Mouse (Mus musculus): ENCODE measurements at regions not wholly inside any gene's neighbourhood (a gene's known extent, or its start where the extent isn't known, plus 50 kb on each side); places are given as distances from the start of the nearest gene placed in this dataset.

DNA sequence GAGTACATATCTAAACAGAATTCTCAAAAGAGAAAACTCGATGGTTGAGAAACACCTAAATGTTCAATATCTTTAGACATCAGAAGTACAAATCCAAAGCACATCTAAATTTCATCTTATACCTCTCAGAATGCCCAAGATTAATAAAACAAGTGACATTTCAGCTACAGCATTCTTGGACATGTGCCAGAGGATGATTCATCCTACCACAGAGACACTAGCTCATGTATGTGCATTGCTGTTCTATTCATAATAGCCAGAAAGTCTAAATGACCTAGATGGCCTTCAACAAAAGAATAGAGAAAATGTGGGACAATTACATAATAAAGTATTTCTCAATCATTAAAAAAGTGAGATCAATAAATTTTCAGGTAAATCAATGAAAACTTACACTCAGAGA lies 146.6 kb upstream of the Nat3 start:
- peaks cover 6% of the 10 kb centered on the region; the same call in 1 of the 2 replicates for H3K9me3 ChIP-seq (replicated peaks)
- H3K4me2 ChIP-seq (replicated peaks), result no peak overlapping the region
- no peaks in the 10 kb centered on the region for H3K27me3 ChIP-seq
- no peak overlapping the region for H3K27ac ChIP-seq
- no peaks in the 10 kb centered on the region for H3K36me3 ChIP-seq
- no peak overlapping the region for H3K4me3 ChIP-seq
- H3K4me1 ChIP-seq, result no peaks in the 10 kb centered on the region
- 94% methylated on average over 1 of the region's 1 CpGs for WGBS
- no peak for ATAC-seq (ENCODE audit: low FRiP score)
- H3K9ac ChIP-seq, result no peak overlapping the region

DNA sequence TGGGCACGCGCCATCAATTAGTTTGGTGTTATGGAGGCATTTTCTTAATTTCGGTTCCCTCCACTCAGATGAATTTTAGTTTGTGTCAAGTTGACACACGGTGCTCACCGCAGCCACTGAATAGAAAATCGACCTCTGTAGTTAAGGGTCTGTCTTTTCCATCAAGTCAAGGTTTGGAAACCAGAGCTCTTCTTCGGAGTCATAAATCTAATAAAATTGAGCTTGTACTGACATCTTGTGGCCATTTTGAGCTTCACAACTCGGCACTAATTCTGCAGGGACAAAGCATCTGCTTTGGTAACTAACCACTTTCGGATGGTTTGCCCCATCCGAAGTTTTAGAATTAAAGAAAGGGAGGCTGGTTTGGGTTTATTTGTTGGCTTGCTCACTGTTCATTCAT lies 117.7 kb upstream of the Nat3 start:
- Histone ChIP-seq H3K4me1 (no peaks in the 10 kb centered on the region), H3K4me3 (no peak overlapping the region), H3K9ac (no peak overlapping the region), H3K4me2 (replicated peaks) (no peak overlapping the region), H3K9me3 (replicated peaks) (no peaks in the 10 kb centered on the region), H3K36me3 (no peaks in the 10 kb centered on the region), H3K27me3 (no peaks in the 10 kb centered on the region), H3K27ac (no peak overlapping the region)
- 48% methylated on average over 10 of the region's 10 CpGs for WGBS
- peak; percentile 46; the same call in 1 of the 2 replicates for ATAC-seq (ENCODE audit: low FRiP score)

DNA sequence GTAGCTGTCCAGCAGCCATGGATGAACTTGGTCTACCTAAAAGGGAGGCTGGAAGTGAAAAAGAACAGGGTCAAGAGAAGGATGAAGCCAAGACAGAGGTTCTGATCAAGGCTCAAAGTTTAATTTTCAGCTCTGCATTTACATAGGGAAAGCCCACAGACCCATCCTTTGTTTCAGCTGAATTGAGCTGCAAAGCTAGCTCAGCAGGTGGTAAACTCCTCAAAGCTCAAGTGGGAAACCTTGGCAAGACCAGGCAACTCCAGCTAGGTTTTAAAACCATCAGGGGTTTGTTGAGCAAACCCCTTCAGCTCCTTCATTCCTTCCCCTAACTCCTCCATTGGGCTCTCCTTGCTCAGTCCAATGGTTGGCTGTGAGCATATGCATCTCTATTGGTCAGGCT lies 108.8 kb upstream of the Nat3 start:
- Histone ChIP-seq H3K4me3 (no peak overlapping the region), H3K27me3 (no peaks in the 10 kb centered on the region), H3K9ac (no peak overlapping the region), H3K4me2 (replicated peaks) (no peak overlapping the region), H3K9me3 (replicated peaks) (no peaks in the 10 kb centered on the region), H3K27ac (no peak overlapping the region), H3K36me3 (no peaks in the 10 kb centered on the region), H3K4me1 (no peaks in the 10 kb centered on the region)
- ATAC-seq (ENCODE audit: low FRiP score), result no peak

DNA sequence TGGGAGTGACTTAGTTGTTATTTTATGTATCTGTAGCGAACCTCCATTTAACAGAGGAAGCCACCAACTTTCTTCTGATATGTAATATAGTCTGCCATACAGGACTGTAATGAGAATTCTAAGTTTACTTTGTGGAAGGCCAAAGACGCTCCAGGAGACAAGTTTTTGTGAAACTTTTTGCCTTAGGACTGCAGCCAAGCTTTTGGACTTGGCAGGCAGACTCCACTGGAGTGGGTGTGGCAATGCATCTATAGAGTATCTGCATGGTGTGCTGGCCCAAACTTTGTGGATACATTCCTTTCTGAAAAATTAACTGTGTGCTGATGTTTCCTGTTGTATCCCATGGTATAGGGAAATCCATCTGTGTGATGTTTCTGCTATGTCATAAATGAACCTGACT lies 101.1 kb upstream of the Nat3 start:
- ATAC-seq (ENCODE audit: low FRiP score), result no peak
- WGBS, result 86% methylated on average over 2 of the region's 2 CpGs
- Histone ChIP-seq H3K9ac (no peak overlapping the region), H3K27ac (no peak overlapping the region), H3K4me3 (no peak overlapping the region), H3K4me2 (replicated peaks) (no peak overlapping the region), H3K27me3 (no peaks in the 10 kb centered on the region), H3K4me1 (no peaks in the 10 kb centered on the region), H3K36me3 (no peaks in the 10 kb centered on the region), H3K9me3 (replicated peaks) (no peaks in the 10 kb centered on the region)

All from hindbrain, embryonic 12.5 days (tissue).